Mouse (Mus musculus): ENCODE results near the gene Sestd1.

Gene Sestd1

GRCm38 (mm10) chr2:77173821-77174220, 106.6 kb downstream of the Sestd1 start:
- no peak for DNase-seq (ENCODE audit: low read depth, low spot score)

- DNase-seq (ENCODE audit: low read depth, low spot score), result no peak
Measured at GRCm38 (mm10) chr2:77173366-77173765, 107.0 kb downstream of the Sestd1 start.

GRCm38 (mm10) chr2:77172241-77172671, 108.1 kb downstream of the Sestd1 start:
- DNase-seq (ENCODE audit: low read depth, low spot score), result peak; percentile 32

GRCm38 (mm10) chr2:77171444-77172240, 108.8 kb downstream of the Sestd1 start:
- DNase-seq (ENCODE audit: low read depth, low spot score), result peak; percentile 41

GRCm38 (mm10) chr2:77170633-77171105, 109.7 kb downstream of the Sestd1 start, which contains the start of gene Ccdc141:
TSS of gene Ccdc141 (minus strand) at chr2:77170636.
- DNase-seq (ENCODE audit: low read depth, low spot score), result no peak

- peak; percentile 74 for DNase-seq (ENCODE audit: low read depth, low spot score)
Measured at GRCm38 (mm10) chr2:77169916-77170632, 110.3 kb downstream of the Sestd1 start.

GRCm38 (mm10) chr2:77169218-77169617, 111.2 kb downstream of the Sestd1 start:
- peak; percentile 26 for DNase-seq (ENCODE audit: low read depth, low spot score)

GRCm38 (mm10) chr2:77168781-77169180, 111.6 kb downstream of the Sestd1 start:
- no peak for DNase-seq (ENCODE audit: low read depth, low spot score)

GRCm38 (mm10) chr2:77168081-77168685, 112.2 kb downstream of the Sestd1 start:
- DNase-seq (ENCODE audit: low read depth, low spot score), result peak; percentile 21

- no peak for DNase-seq (ENCODE audit: low read depth, low spot score)
Measured at GRCm38 (mm10) chr2:77166366-77166765, 114.0 kb downstream of the Sestd1 start.

- no peak for DNase-seq (ENCODE audit: low read depth, low spot score)
Measured at GRCm38 (mm10) chr2:77164662-77165061, 115.7 kb downstream of the Sestd1 start.

- DNase-seq (ENCODE audit: low read depth, low spot score), result no peak
Measured at GRCm38 (mm10) chr2:77163381-77163780, 117.0 kb downstream of the Sestd1 start.

GRCm38 (mm10) chr2:77162135-77162534, 118.3 kb downstream of the Sestd1 start:
- no peak for DNase-seq (ENCODE audit: low read depth, low spot score)

GRCm38 (mm10) chr2:77157546-77157945, 122.8 kb downstream of the Sestd1 start:
- DNase-seq (ENCODE audit: low read depth, low spot score), result no peak

GRCm38 (mm10) chr2:77154080-77154479, 126.3 kb downstream of the Sestd1 start:
- no peak for DNase-seq (ENCODE audit: low read depth, low spot score)

- no peak for DNase-seq (ENCODE audit: low read depth, low spot score)
Measured at GRCm38 (mm10) chr2:77151255-77151654, 129.1 kb downstream of the Sestd1 start.

GRCm38 (mm10) chr2:77149576-77149975, 130.8 kb downstream of the Sestd1 start:
- no peak for DNase-seq (ENCODE audit: low read depth, low spot score)

- DNase-seq (ENCODE audit: low read depth, low spot score), result no peak
Measured at GRCm38 (mm10) chr2:77148215-77148614, 132.2 kb downstream of the Sestd1 start.

GRCm38 (mm10) chr2:77146968-77147367, 133.4 kb downstream of the Sestd1 start:
- peak; percentile 37 for DNase-seq (ENCODE audit: low read depth, low spot score)

- DNase-seq (ENCODE audit: low read depth, low spot score), result peak; percentile 48
Measured at GRCm38 (mm10) chr2:77146291-77146690, 134.1 kb downstream of the Sestd1 start.

- DNase-seq (ENCODE audit: low read depth, low spot score), result no peak
Measured at GRCm38 (mm10) chr2:77143536-77143935, 136.9 kb downstream of the Sestd1 start.

GRCm38 (mm10) chr2:77138879-77139278, 141.5 kb downstream of the Sestd1 start:
- DNase-seq (ENCODE audit: low read depth, low spot score), result no peak
